Mouse (Mus musculus) CH12.LX (cell line): ENCODE data around the gene Prkce. TPM values are rescaled to one million over a fixed set of nuclear protein-coding genes. Genes with fewer than 3 reads are reported as not detected.

Experiments used
- DNase-seq: peaks from one replicate; pipeline ENCODE4 v3.0.0-alpha.2; 2013; ENCODE audit errors: extremely low read depth
- H3K27ac ChIP-seq: 2 replicates; pipeline ENCODE4 v1.5.1; 2012; ENCODE audit warnings: low read depth, mild to moderate bottlenecking, control low read depth, moderate library complexity; ENCODE audit not compliant: insufficient read depth
- H3K27me3 ChIP-seq: replicated peaks from 2 replicates; pipeline ENCODE3; 2012; ENCODE audit warnings: inconsistent platforms
- H3K36me3 ChIP-seq, 2 experiments: replicated peaks in 1 of 2; 2 replicates each; pipeline versions ENCODE3 to v1.6.1; 2012; ENCODE audit warnings: inconsistent platforms in 1 of 2, low read length in 1 of 2, mild to moderate bottlenecking in 1 of 2, mixed read lengths in 1 of 2, moderate library complexity in 1 of 2; ENCODE audit not compliant: control insufficient read depth in 1 of 2, insufficient read depth in 1 of 2
- H3K4me1 ChIP-seq, 2 experiments: 2 replicates each; pipeline ENCODE4 v1.6.1; 2012; ENCODE audit warnings: inconsistent platforms in 1 of 2, moderate library complexity in 1 of 2; ENCODE audit not compliant: insufficient read depth in 2 of 2, control insufficient read depth in 1 of 2
- H3K4me2 ChIP-seq: 2 replicates; pipeline ENCODE4 v1.6.1; 2012; ENCODE audit warnings: low read depth, mild to moderate bottlenecking, control low read depth; ENCODE audit not compliant: poor library complexity, insufficient read depth, severe bottlenecking
- H3K4me3 ChIP-seq, 3 experiments: fragments of 150-350 bp in 1 of 3; sonication (generic) in 1 of 3; replicated peaks in 1 of 3; 2 replicates each; pipeline versions ENCODE3 to v1.5.1; 2011 to 2012; ENCODE audit warnings: low read depth in 2 of 3, low read length in 2 of 3, mild to moderate bottlenecking in 2 of 3, moderate library complexity in 2 of 3, control low read depth in 1 of 3, improper control_type of control experiment in 1 of 3, inconsistent platforms in 1 of 3, mixed read lengths in 1 of 3; ENCODE audit not compliant: poor library complexity in 1 of 3
- H3K79me2 ChIP-seq: replicated peaks from 2 replicates; pipeline ENCODE4 v1.6.1; 2012; ENCODE audit warnings: mild to moderate bottlenecking, moderate library complexity; ENCODE audit not compliant: control insufficient read depth, poor library complexity, insufficient read depth, severe bottlenecking; ENCODE audit errors: extremely low read depth
- H3K9ac ChIP-seq: 2 replicates; pipeline ENCODE4 v1.6.1; 2012; ENCODE audit warnings: low read depth, mild to moderate bottlenecking, control low read depth, moderate library complexity; ENCODE audit not compliant: insufficient read depth
- H3K9me3 ChIP-seq: replicated peaks from 2 replicates; pipeline ENCODE3; 2012; ENCODE audit warnings: low read length, inconsistent platforms, mixed read lengths
- CTCF ChIP-seq, 2 experiments: IDR thresholded peaks in 1 of 2; conservative IDR thresholded peaks in 1 of 2; 2 replicates each; pipeline ENCODE4 v1.5.1; 2011 to 2012; ENCODE audit warnings: low read depth in 2 of 2, low read length in 2 of 2, improper control_type of control experiment in 1 of 2, inconsistent platforms in 1 of 2, mild to moderate bottlenecking in 1 of 2, moderate library complexity in 1 of 2
- HCFC1 ChIP-seq: IDR thresholded peaks from 2 replicates; pipeline ENCODE4 v1.6.1; 2012; ENCODE audit warnings: low read depth, mild to moderate bottlenecking, inconsistent platforms, low read length, improper control_type of control experiment
- IRF4 ChIP-seq: IDR thresholded peaks from 2 replicates; pipeline ENCODE4 v1.6.1; 2014; ENCODE audit warnings: low read depth, mild to moderate bottlenecking, inconsistent platforms, low read length, improper control_type of control experiment
- JUND ChIP-seq: conservative IDR thresholded peaks from 2 replicates; pipeline ENCODE4 v1.6.1; 2011; ENCODE audit warnings: low read depth, low read length, improper control_type of control experiment
- MAX ChIP-seq: IDR thresholded peaks from 2 replicates; pipeline ENCODE4 v1.6.1; 2011; ENCODE audit warnings: low read length, improper control_type of control experiment
- MAZ ChIP-seq: IDR thresholded peaks from 2 replicates; pipeline ENCODE4 v1.6.1; 2012; ENCODE audit warnings: low read depth, mild to moderate bottlenecking, inconsistent platforms, low read length, improper control_type of control experiment, moderate library complexity
- MEF2A ChIP-seq: IDR thresholded peaks from 2 replicates; pipeline ENCODE4 v1.6.1; 2014; ENCODE audit warnings: low read depth, mild to moderate bottlenecking, inconsistent platforms, low read length, improper control_type of control experiment, borderline replicate concordance
- MXI1 ChIP-seq: IDR thresholded peaks from 2 replicates; pipeline ENCODE4 v1.6.1; 2011; ENCODE audit warnings: mild to moderate bottlenecking, low read depth, low read length, improper control_type of control experiment
- PAX5 ChIP-seq: IDR thresholded peaks from 2 replicates; pipeline ENCODE4 v1.6.1; 2012; ENCODE audit warnings: low read length, inconsistent platforms, mixed read lengths
- POLR2A ChIP-seq: IDR thresholded peaks from 2 replicates; pipeline ENCODE4 v1.6.1; 2011; ENCODE audit warnings: low read depth, mild to moderate bottlenecking, improper control_type of control experiment, low read length
- TCF12 ChIP-seq: IDR thresholded peaks from 2 replicates; pipeline ENCODE4 v1.6.1; 2014; ENCODE audit warnings: low read depth, mild to moderate bottlenecking, inconsistent platforms, low read length, improper control_type of control experiment
- ZKSCAN1 ChIP-seq: IDR thresholded peaks from 2 replicates; pipeline ENCODE4 v1.6.1; 2012; ENCODE audit warnings: low read depth, inconsistent platforms, low read length, improper control_type of control experiment, borderline replicate concordance
- ZNF384 ChIP-seq: IDR thresholded peaks from 2 replicates; pipeline ENCODE4 v1.6.1; 2012; ENCODE audit warnings: low read depth, low read length, improper control_type of control experiment, inconsistent platforms
- dilution Hi-C: fragments of 300-500 bp; cut with MboI; formaldehyde crosslinking; loops from 2 replicates; pipeline ENCODE4 v1.14.3; 2020; ENCODE audit warnings: low sequenced_read_pairs; ENCODE audit not compliant: extremely low pct_unique_long_range_greater_than_20kb, extremely low pct_ligation_motif_present
- in situ Hi-C: fragments of 300-500 bp; cut with MboI; formaldehyde crosslinking; loops from 3 replicates; pipeline ENCODE4 v1.14.3; 2019; ENCODE audit warnings: low sequenced_read_pairs, low pct_ligation_motif_present, low pct_unique_long_range_greater_than_20kb, mixed read lengths
- polyA plus RNA-seq: library from polyadenylated mRNA; unstranded; fragments of >175 nt; gene quantifications from 2 replicates; pipeline ENCODE4 v1.2.1, GENCODE M21; 2012; ENCODE audit warnings: low read depth; ENCODE audit not compliant: insufficient read length
- total RNA-seq, 2 experiments: library from RNA; depleted of rRNA; stranded (reverse); fragments of 300-350 nt in 1 of 2; fragments of >200 nt in 1 of 2; gene quantifications; 2 replicates each; pipeline ENCODE4 v1.2.3; 2012 to 2014

Prkce gene
- total and polyA plus RNA-seq, 3 experiments, result 4.1 to 13.2 (median 11.4) TPM

DNA sequence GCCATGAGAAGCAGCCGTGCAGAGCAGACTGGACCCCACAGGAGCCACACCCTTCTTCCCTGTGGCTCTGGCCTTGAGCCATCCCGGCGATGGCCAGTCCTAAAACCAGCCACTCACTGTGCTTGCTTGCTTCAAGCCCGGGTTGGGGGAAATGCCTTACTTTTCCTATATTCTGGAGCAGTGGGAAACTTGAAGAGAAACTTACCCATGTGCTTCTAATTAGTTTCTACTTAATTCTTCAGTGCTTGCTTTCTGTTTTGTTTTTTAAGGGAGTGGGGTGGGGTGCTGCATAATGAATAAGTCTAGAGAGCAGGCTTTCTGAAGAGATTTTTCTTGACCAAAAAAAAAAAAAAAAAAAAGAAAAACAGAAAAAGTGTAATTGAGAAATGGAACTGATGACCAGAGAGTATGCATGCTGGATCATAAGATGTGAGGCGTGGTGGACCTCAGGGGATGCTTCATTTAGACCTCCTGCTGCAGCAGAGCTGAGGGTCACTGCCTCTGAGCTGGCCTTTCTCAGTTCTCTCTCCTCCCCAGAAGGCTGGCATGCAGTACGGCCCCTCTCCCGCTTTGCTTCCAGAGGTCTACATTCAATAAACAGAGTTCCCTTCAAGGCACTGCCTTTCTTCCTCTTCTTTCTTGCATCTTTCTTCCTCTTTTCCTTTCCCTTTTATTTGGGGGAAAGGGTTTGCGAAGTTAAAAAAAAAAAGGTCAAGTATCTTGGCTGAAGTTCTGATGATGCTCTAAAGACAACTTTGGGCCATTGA lies 109.6 kb downstream of the Prkce start:
- in situ Hi-C loops (no loop called here), dilution Hi-C loops (no loop called here)
- no peak for DNase-seq
- H3K36me3 ChIP-seq, result peaks cover 8 to 24% of the 10 kb centered on the region in 2 experiments
- no peak overlapping the region for H3K4me3 ChIP-seq
- peaks cover 15 to 91% of the 10 kb centered on the region in 2 experiments for H3K4me1 ChIP-seq
- no peak overlapping the region for H3K9ac ChIP-seq
- TF ChIP-seq MXI1 (no peak), ZNF384 (no peak; the same call in 1 of the 2 replicates)
- H3K79me2 ChIP-seq, result peaks cover 4% of the 10 kb centered on the region; the same call in 1 of the 2 replicates
- no peaks in the 10 kb centered on the region for H3K9me3 ChIP-seq
- H3K4me2 ChIP-seq, result no peak overlapping the region
- H3K27ac ChIP-seq, result no peak overlapping the region
- H3K27me3 ChIP-seq, result no peaks in the 10 kb centered on the region

DNA sequence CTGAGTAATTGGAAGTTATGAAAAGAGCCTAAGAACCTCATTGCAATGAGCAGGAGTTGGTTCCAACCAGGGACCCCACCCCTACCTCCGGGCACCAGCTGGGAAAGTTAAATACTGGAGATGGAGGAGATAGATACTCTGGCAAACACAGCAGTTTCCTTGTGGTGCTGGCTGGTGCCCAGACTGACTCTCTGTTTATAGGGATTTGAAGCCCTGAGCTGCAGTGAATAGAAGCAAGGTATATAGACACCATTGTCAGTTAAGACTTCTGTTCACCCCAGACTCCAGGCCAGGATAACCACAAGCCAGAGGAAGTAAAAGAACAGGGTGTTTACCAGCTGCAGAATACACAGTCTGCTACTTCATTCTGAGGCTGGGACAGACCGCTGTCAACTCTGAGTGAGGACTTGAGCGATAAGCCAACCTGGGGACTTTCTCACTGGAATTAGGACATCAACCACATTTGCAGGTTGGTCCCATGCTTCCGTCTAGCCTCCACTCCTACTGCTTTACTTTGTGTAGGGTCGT lies 110.5 kb downstream of the Prkce start:
- no peak overlapping the region for H3K4me2 ChIP-seq
- H3K79me2 ChIP-seq, result no peaks in the 10 kb centered on the region; the same call in 1 of the 2 replicates
- no peak for DNase-seq
- dilution Hi-C loops, result no loop called here
- no peak overlapping the region for H3K4me3 ChIP-seq
- H3K9ac ChIP-seq, result no peak overlapping the region
- no peak overlapping the region for H3K27ac ChIP-seq
- H3K4me1 ChIP-seq, result peaks cover 15 to 89% of the 10 kb centered on the region in 2 experiments
- H3K9me3 ChIP-seq, result no peaks in the 10 kb centered on the region
- in situ Hi-C loops, result no loop called here
- TF ChIP-seq PAX5, result no peak
- TF ChIP-seq POLR2A, result no peak
- TF ChIP-seq MAZ, result no peak
- no peak for TF ChIP-seq TCF12
- TF ChIP-seq IRF4, result no peak
- TF ChIP-seq HCFC1, result no peak
- no peak for TF ChIP-seq ZKSCAN1
- TF ChIP-seq JUND, result no peak
- TF ChIP-seq ZNF384, result no peak
- no peak for TF ChIP-seq CTCF (conservative IDR thresholded peaks at IDR 0.05 in 1 of 2, IDR thresholded peaks at IDR 0.05 in 1 of 2; ENCODE audit: low read depth in 2 of 2, low read length in 2 of 2)
- TF ChIP-seq MEF2A, result no peak
- no peak for TF ChIP-seq MAX
- H3K36me3 ChIP-seq, result peaks cover 8 to 23% of the 10 kb centered on the region in 2 experiments
- H3K27me3 ChIP-seq, result no peaks in the 10 kb centered on the region
